Mouse (Mus musculus) ES-Bruce4 (cell line): Measurements from ENCODE around the gene Pde6h.

Experiments
- CTCF ChIP-seq: IDR thresholded peaks from one replicate; pipeline ENCODE4 v1.8.1; 2011; ENCODE audit warnings: low read depth, low read length
- POLR2A ChIP-seq: IDR thresholded peaks from one replicate; pipeline ENCODE4 v1.8.1; 2011; ENCODE audit warnings: low read length; ENCODE audit not compliant: insufficient read depth

DNA sequence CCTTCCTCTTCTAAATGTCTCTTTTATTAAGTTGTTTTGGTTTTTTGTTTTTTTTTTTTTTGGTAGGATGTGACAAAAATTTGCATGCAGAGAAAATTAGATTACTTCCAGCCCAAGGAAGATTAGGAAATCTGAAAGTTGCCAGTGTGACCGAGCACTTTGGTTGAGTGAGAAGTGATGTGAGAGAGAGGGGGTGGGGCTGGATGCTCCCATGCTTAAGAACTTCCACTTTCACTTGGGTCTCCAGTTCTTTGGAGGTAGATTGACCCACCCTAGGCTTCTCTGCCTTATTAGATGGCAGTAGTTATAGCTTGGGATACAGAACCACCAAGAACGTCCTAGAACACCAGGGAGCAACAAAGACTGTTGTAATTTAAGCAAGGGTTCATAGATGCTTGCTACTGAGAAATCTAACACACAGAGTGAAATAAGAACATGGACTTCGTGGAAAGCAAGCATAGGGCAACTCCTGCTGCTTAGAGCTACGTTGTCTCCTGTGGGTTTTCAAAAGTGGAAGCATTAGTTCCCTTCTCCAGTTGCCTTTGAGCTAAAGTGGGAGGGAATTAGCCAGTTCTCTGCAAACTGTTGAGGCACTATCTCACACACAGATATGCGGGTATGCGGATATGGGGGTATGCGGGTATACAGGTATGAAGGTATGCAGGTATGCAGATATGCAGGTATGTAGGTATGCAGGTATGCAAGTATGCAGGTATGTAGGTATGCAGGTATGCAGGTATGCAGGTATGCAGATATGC, 93.8 kb downstream of the Pde6h start:
- TF ChIP-seq CTCF (no peak), POLR2A (no peak)
